ENCODE assay signal across 8 mouse cellular contexts in the genomic region with DNA sequence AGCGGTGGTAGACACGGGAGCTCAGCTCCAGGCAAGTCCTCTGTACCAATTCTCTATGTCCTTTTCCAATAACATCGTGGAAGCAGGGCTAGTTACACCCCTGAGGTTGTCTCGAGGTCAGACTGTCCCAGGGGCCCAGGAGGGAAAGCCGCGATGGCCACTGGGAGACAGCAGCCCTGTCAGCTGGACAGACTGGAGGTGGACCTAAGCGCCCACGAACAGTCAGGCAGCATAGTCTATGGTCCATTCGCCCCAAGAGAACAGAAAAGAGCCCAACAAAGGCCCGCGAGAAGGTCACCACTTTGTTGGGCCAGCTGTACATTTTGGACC. TPM values are rescaled to one million over a fixed set of nuclear protein-coding genes. Genes with fewer than 3 reads are reported as not detected.
DNase-seq lines count a peak whose midpoint lies in the region; ATAC-seq and TF ChIP-seq lines count a peak whose summit lies in the region.

No protein-coding gene starts in this region.

- no peaks in the 10 kb centered on the region for H3K9me3 ChIP-seq in lung, embryonic 14.5 days (ENCODE audit: low read depth, low read length)
- no peaks in the 10 kb centered on the region for H3K9me3 ChIP-seq in forebrain, embryonic 11.5 days (ENCODE audit: control insufficient read depth, low read length)
- no peaks in the 10 kb centered on the region for H3K9me3 ChIP-seq in limb, embryonic 10.5 days (replicated peaks)
- H3K9me3 ChIP-seq in neural tube, embryonic 15.5 days (replicated peaks), result no peaks in the 10 kb centered on the region

- ATAC-seq in lung, embryonic 14.5 days (ENCODE audit: insufficient read depth), result peak; percentile 39; the same call in 1 of the 2 replicates
- ATAC-seq in forebrain, embryonic 11.5 days (replicated peaks; ENCODE audit: low FRiP score), result 0 out of 2 replicates have a peak, but pooled peaks have one; percentile 26
- ATAC-seq in neural tube, embryonic 15.5 days (ENCODE audit: low FRiP score), result peak; percentile 58; the same call in 1 of the 2 replicates

- WGBS in lung, embryonic 14.5 days, result 29% methylated on average over 11 of the region's 11 CpGs
- 48% methylated on average over 11 of the region's 11 CpGs for WGBS in forebrain, embryonic 11.5 days
- 46% methylated on average over 11 of the region's 11 CpGs for WGBS in limb, embryonic 10.5 days
- WGBS in neural tube, embryonic 15.5 days, result 38% methylated on average over 11 of the region's 11 CpGs

- DNase-seq in lung, embryonic 14.5 days, result no peak
- DNase-seq in lung, postnatal 25 days (ENCODE audit: low spot score), result no peak
- DNase-seq in forebrain, embryonic 11.5 days (ENCODE audit: low spot score), result no peak
- no peak for DNase-seq in limb, embryonic 10.5 days (ENCODE audit: low spot score)
- DNase-seq in ovary, postnatal 14 days (ENCODE audit: low spot score), result no peak
- no peak for DNase-seq in T-cell, adult 2 months (ENCODE audit: low spot score)
- no peak for DNase-seq in lung, adult 18-20 months

- no peaks in the 10 kb centered on the region for H3K27me3 ChIP-seq in lung, embryonic 14.5 days (ENCODE audit: insufficient read depth, low read length)
- no peaks in the 10 kb centered on the region for H3K27me3 ChIP-seq in forebrain, embryonic 11.5 days (ENCODE audit: control insufficient read depth, insufficient read depth, low read length)
- no peaks in the 10 kb centered on the region for H3K27me3 ChIP-seq in limb, embryonic 10.5 days (ENCODE audit: low read depth, poor library complexity, severe bottlenecking)
- H3K27me3 ChIP-seq in neural tube, embryonic 15.5 days (replicated peaks), result no peaks in the 10 kb centered on the region

- H3K4me1 ChIP-seq in lung, embryonic 14.5 days (ENCODE audit: insufficient read depth), result 0 out of 2 replicates have a peak, but pooled peaks cover 3% of the 10 kb centered on the region
- no peaks in the 10 kb centered on the region for H3K4me1 ChIP-seq in forebrain, embryonic 11.5 days (replicated peaks; ENCODE audit: control insufficient read depth, insufficient read depth, low read length)
- H3K4me1 ChIP-seq in limb, embryonic 10.5 days, result peaks cover 13% of the 10 kb centered on the region
- H3K4me1 ChIP-seq in neural tube, embryonic 15.5 days, result peaks cover 4% of the 10 kb centered on the region; the same call in 1 of the 2 replicates

- peak overlapping the region; percentile 51 for H3K4me2 ChIP-seq in lung, embryonic 14.5 days
- 0 out of 2 replicates have a peak overlapping the region, but pooled peaks have one; percentile 19 for H3K4me2 ChIP-seq in forebrain, embryonic 11.5 days (ENCODE audit: low read depth, low read length, severe bottlenecking)
- peak overlapping the region; percentile 41 for H3K4me2 ChIP-seq in neural tube, embryonic 15.5 days

- H3K36me3 ChIP-seq in lung, embryonic 14.5 days (ENCODE audit: insufficient read depth), result no peaks in the 10 kb centered on the region
- no peaks in the 10 kb centered on the region for H3K36me3 ChIP-seq in forebrain, embryonic 11.5 days (ENCODE audit: control insufficient read depth, insufficient read depth, low read length)
- no peaks in the 10 kb centered on the region for H3K36me3 ChIP-seq in limb, embryonic 10.5 days
- no peaks in the 10 kb centered on the region for H3K36me3 ChIP-seq in neural tube, embryonic 15.5 days

- H3K9ac ChIP-seq in lung, embryonic 14.5 days, result 0 out of 2 replicates have a peak overlapping the region, but pooled peaks have one; percentile 10
- no peak overlapping the region for H3K9ac ChIP-seq in forebrain, embryonic 11.5 days (ENCODE audit: low read length)
- no peak overlapping the region for H3K9ac ChIP-seq in neural tube, embryonic 15.5 days (replicated peaks)

- no peak overlapping the region for H3K27ac ChIP-seq in lung, embryonic 14.5 days (ENCODE audit: low read depth)
- no peak overlapping the region for H3K27ac ChIP-seq in forebrain, embryonic 11.5 days (ENCODE audit: low read depth, low read length)
- H3K27ac ChIP-seq in limb, embryonic 10.5 days, result no peak overlapping the region
- H3K27ac ChIP-seq in neural tube, embryonic 15.5 days (replicated peaks), result no peak overlapping the region

- TF ChIP-seq CTCF in lung, embryonic 14.5 days (IDR thresholded peaks at IDR 0.05; ENCODE audit: low read depth), result no peak

- H3K4me3 ChIP-seq in lung, embryonic 14.5 days (ENCODE audit: low read depth, low read length), result no peak overlapping the region
- H3K4me3 ChIP-seq in forebrain, embryonic 11.5 days (ENCODE audit: low read depth, low read length), result no peak overlapping the region
- peak overlapping the region; percentile 22; the same call in 1 of the 2 replicates for H3K4me3 ChIP-seq in limb, embryonic 10.5 days
- no peak overlapping the region for H3K4me3 ChIP-seq in neural tube, embryonic 15.5 days (replicated peaks)

RNA-seq across cellular contexts. Expression of a gene that starts 10.4 kb away (rescaled TPM):
- not detected in 2 replicates for polyA plus RNA-seq in lung, embryonic 14.5 days (2014; fragmentation: Nextera tagmentation; extraction: Ambion mirVana)
- not detected in 2 replicates for polyA plus RNA-seq in forebrain, embryonic 11.5 days (2014; fragmentation: Nextera tagmentation; extraction: Ambion mirVana)
- polyA plus RNA-seq in limb, embryonic 10.5 days (2016; fragmentation: Nextera tagmentation; extraction: Ambion mirVana), result not detected in 2 replicates
- not detected in 2 replicates for polyA plus RNA-seq in neural tube, embryonic 15.5 days (2015; fragmentation: Nextera tagmentation; extraction: Ambion mirVana)

RNA-seq across cellular contexts. Expression of a gene that starts 44.0 kb away (rescaled TPM):
- polyA plus RNA-seq in lung, embryonic 14.5 days (2014; fragmentation: Nextera tagmentation; extraction: Ambion mirVana), result 14.4 and 14.6 TPM in 2 replicates
- polyA plus RNA-seq in forebrain, embryonic 11.5 days (2014; fragmentation: Nextera tagmentation; extraction: Ambion mirVana), result 4.1 and 4.2 TPM in 2 replicates
- 6.4 and 6.6 TPM in 2 replicates for polyA plus RNA-seq in limb, embryonic 10.5 days (2016; fragmentation: Nextera tagmentation; extraction: Ambion mirVana)
- 1.7 and 2.1 TPM in 2 replicates for polyA plus RNA-seq in neural tube, embryonic 15.5 days (2015; fragmentation: Nextera tagmentation; extraction: Ambion mirVana)

RNA-seq across cellular contexts. Expression of a gene that starts 59.5 kb away (rescaled TPM):
- polyA plus RNA-seq in lung, embryonic 14.5 days (2014; fragmentation: Nextera tagmentation; extraction: Ambion mirVana), result 73.1 and 76.0 TPM in 2 replicates
- polyA plus RNA-seq in forebrain, embryonic 11.5 days (2014; fragmentation: Nextera tagmentation; extraction: Ambion mirVana), result 55.3 and 60.2 TPM in 2 replicates
- 59.1 and 63.4 TPM in 2 replicates for polyA plus RNA-seq in limb, embryonic 10.5 days (2016; fragmentation: Nextera tagmentation; extraction: Ambion mirVana)
- polyA plus RNA-seq in neural tube, embryonic 15.5 days (2015; fragmentation: Nextera tagmentation; extraction: Ambion mirVana), result 31.2 and 34.6 TPM in 2 replicates
